Mouse (Mus musculus): ENCODE results near the gene Gm11985. TPM values are rescaled to one million over a fixed set of nuclear protein-coding genes. Genes with fewer than 3 reads are reported as not detected.

The Gm11985 gene
- polyA plus RNA-seq, 1 experiment from 2014 or later = not detected

DNA sequence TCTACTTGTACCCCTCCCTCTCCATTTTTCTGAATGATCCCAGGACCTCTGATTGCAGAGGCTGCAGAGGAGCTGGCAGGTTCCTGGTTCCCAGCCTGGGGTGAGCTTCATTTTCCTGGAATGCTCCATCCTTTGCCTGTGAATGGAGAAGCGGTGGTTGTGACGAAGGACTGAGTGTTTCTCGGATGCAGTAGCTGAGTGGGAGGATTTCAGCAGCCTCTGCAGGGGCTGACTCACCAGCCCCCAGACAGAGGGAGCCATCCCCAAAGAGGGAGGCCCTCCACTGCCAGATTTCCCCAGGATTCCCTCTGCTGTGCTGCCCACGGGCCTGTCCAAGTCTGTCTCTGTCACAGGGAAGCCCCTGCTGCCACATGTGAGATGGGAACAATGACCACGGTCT, 54.0 kb downstream of the Gm11985 start:
- ATAC-seq (ENCODE audit: low FRiP score, low TSS enrichment) (no peak), DNase-seq (ENCODE audit: low spot score) (no peak)
- Histone ChIP-seq H3K9ac (ENCODE audit: low read length) (no peak overlapping the region), H3K4me3 (ENCODE audit: low read depth, low read length) (no peak overlapping the region), H3K27ac (replicated peaks) (no peak overlapping the region), H3K9me3 (ENCODE audit: control insufficient read depth, low read length) (no peaks in the 10 kb centered on the region), H3K4me2 (replicated peaks; ENCODE audit: low read depth) (no peak overlapping the region), H3K27me3 (ENCODE audit: control insufficient read depth, insufficient read depth, low read length) (no peaks in the 10 kb centered on the region), H3K4me1 (replicated peaks; ENCODE audit: control insufficient read depth, insufficient read depth) (no peaks in the 10 kb centered on the region), H3K36me3 (ENCODE audit: control insufficient read depth, insufficient read depth, low read length) (no peaks in the 10 kb centered on the region)
- TF ChIP-seq EP300 (optimal IDR thresholded peaks at IDR 0.05) (no peak), CTCF (IDR thresholded peaks at IDR 0.05; ENCODE audit: low read depth) (no peak)
- 68% methylated on average over 5 of the region's 5 CpGs for WGBS

DNA sequence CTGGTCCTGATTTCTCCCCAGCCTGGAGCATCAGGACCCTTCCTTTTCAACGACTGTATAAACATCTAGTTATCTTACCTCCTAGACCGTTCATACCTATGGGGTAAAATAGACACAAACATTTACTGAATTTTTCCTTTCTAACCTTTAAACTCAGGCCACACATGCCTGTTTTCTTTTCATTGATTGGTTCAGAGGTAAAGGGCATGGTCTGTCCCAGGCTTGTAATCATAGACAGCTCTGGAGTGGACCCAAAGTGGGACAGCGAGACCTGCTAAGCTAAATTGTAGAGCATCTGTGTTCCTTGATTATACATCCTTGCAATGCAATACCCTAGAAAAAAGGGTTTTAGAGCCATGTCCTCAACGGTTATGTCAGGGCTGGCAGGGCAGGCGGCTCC, 54.6 kb downstream of the Gm11985 start:
- no peak for TF ChIP-seq CTCF (IDR thresholded peaks at IDR 0.05; ENCODE audit: low read depth)
- no peak for TF ChIP-seq EP300 (optimal IDR thresholded peaks at IDR 0.05)
- no peaks in the 10 kb centered on the region for H3K4me1 ChIP-seq (replicated peaks; ENCODE audit: control insufficient read depth, insufficient read depth)
- no peak overlapping the region for H3K4me3 ChIP-seq (ENCODE audit: low read depth, low read length)
- H3K36me3 ChIP-seq (ENCODE audit: control insufficient read depth, insufficient read depth, low read length) = no peaks in the 10 kb centered on the region
- 82% methylated on average over 5 of the region's 5 CpGs for WGBS
- no peak overlapping the region for H3K4me2 ChIP-seq (replicated peaks; ENCODE audit: low read depth)
- H3K27ac ChIP-seq (replicated peaks) = no peak overlapping the region
- H3K27me3 ChIP-seq (ENCODE audit: control insufficient read depth, insufficient read depth, low read length) = no peaks in the 10 kb centered on the region
- ATAC-seq (ENCODE audit: low FRiP score, low TSS enrichment) (no peak), DNase-seq (ENCODE audit: low spot score) (no peak)
- no peak overlapping the region for H3K9ac ChIP-seq (ENCODE audit: low read length)
- no peaks in the 10 kb centered on the region for H3K9me3 ChIP-seq (ENCODE audit: control insufficient read depth, low read length)

Other genes with a start within 250 kb of the Gm11985 start
- 0.73 and 0.82 TPM in 2 replicates for gene Adcy1, start 125.1 kb downstream of the Gm11985 start, polyA plus RNA-seq (2015; fragmentation: Nextera tagmentation; extraction: Ambion mirVana)
- gene Igfbp1, start 9.2 kb upstream of the Gm11985 start, polyA plus RNA-seq (2015; fragmentation: Nextera tagmentation; extraction: Ambion mirVana) = 2.3 and 4.5 TPM in 2 replicates
- gene Igfbp3, start 25.4 kb upstream of the Gm11985 start, polyA plus RNA-seq (2015; fragmentation: Nextera tagmentation; extraction: Ambion mirVana) = 46.0 and 50.6 TPM in 2 replicates